Mouse (Mus musculus) midbrain, postnatal 0 days (tissue): ENCODE data around the gene Cnp. TPM values are rescaled to one million over a fixed set of nuclear protein-coding genes. Genes with fewer than 3 reads are reported as not detected.

Experiments
- ATAC-seq: fragments of 200-750 bp; cut with Nextera tagmentation; 2 replicates; pipeline ENCODE4 v1.8.0; 2017; ENCODE audit warnings: moderate number of reproducible peaks, mild to moderate bottlenecking, moderate TSS enrichment, moderate library complexity; ENCODE audit not compliant: low FRiP score
- DNase-seq: peaks from one replicate; pipeline ENCODE4 v3.0.0-alpha.2; 2015; ENCODE audit warnings: low spot score
- H3K27ac ChIP-seq: fragments of 300-500 bp; sonication (generic); 2 replicates; pipeline ENCODE4 v1.5.1; 2014; ENCODE audit warnings: low read depth, mild to moderate bottlenecking, low read length, mixed read lengths
- H3K27me3 ChIP-seq: fragments of 300-500 bp; sonication (generic); 2 replicates; pipeline ENCODE4 v1.6.1; 2014; ENCODE audit warnings: low read length, control low read depth, mixed read lengths; ENCODE audit not compliant: insufficient read depth
- H3K36me3 ChIP-seq: fragments of 300-500 bp; sonication (generic); 2 replicates; pipeline ENCODE4 v1.6.1; 2014; ENCODE audit warnings: low read length, control low read depth, mixed read lengths; ENCODE audit not compliant: insufficient read depth
- H3K4me1 ChIP-seq: fragments of 300-500 bp; sonication (generic); 2 replicates; pipeline ENCODE4 v1.6.1; 2014; ENCODE audit warnings: mild to moderate bottlenecking, control low read depth, antibody characterized with exemption, low read length, mixed read lengths; ENCODE audit not compliant: insufficient read depth
- H3K4me2 ChIP-seq: fragments of 300-500 bp; sonication (generic); 2 replicates; pipeline ENCODE4 v1.6.1; 2014; ENCODE audit warnings: low read depth, mild to moderate bottlenecking, low read length, mixed read lengths; ENCODE audit not compliant: poor library complexity, severe bottlenecking
- H3K4me3 ChIP-seq: fragments of 300-500 bp; sonication (generic); 2 replicates; pipeline ENCODE4 v1.5.1; 2014; ENCODE audit warnings: low read depth, mild to moderate bottlenecking, low read length, moderate library complexity
- H3K9ac ChIP-seq: fragments of 300-500 bp; sonication (generic); replicated peaks from 2 replicates; pipeline ENCODE4 v1.6.1; 2014; ENCODE audit warnings: mild to moderate bottlenecking, low read length, moderate library complexity, mixed read lengths; ENCODE audit not compliant: poor library complexity, severe bottlenecking
- H3K9me3 ChIP-seq: fragments of 300-500 bp; sonication (generic); 2 replicates; pipeline ENCODE4 v1.6.1; 2016; ENCODE audit warnings: low read length, control low read depth
- CTCF ChIP-seq: IDR thresholded peaks from 2 replicates; pipeline ENCODE4 v1.5.1; 2016; ENCODE audit warnings: antibody characterized with exemption, mild to moderate bottlenecking
- WGBS: fragments of 180-500 bp; shearing (Covaris S2); extraction: QIAGEN DNeasy Blood & Tissue Kit; methylation state at CpG from one replicate; pipeline ENCODE4 v1.1.7; 2014; 5-methylcytosine and 5-hydroxymethylcytosine counted together
- polyA plus RNA-seq: library from polyadenylated mRNA; unstranded; fragments of >200 nt; fragmentation: Nextera tagmentation; extraction: Ambion mirVana; gene quantifications from 2 replicates; pipeline ENCODE4 v1.2.1, GENCODE M21; 2015
- total RNA-seq: library from RNA; depleted of rRNA; stranded (reverse); fragments of >200 nt; gene quantifications from 2 replicates; pipeline ENCODE4 v1.2.3, GENCODE M21; 2014

The Cnp gene
- total and polyA plus RNA-seq, 2 experiments from 2014 or later: 65.3 to 68.8 TPM

DNA sequence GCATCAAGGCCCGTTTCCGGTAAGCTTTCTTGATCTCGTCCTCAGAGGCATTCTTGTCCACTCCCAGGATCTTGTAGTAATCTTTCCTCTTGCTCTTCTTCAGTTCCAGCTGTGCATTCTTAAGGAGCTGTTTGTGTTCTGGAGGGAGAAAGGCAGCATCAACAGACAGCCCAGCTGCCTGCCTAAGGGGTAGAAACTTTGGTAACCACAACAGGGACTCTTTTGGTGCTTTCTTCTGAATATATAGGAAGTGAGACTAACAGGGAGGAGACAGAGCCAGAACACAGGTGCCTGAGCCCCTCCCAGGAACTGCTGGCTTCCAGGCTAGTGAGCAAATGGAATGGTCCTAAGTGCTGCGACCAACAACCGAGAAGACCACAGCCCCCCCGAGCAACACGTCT, 9.9 kb downstream of the Cnp start:
- no peak for TF ChIP-seq CTCF
- H3K36me3 ChIP-seq: peaks cover 78% of the 10 kb centered on the region
- H3K4me3 ChIP-seq: no peak overlapping the region
- 90% methylated on average over 7 of the region's 7 CpGs for WGBS
- ATAC-seq (no peak), DNase-seq (no peak)
- no peaks in the 10 kb centered on the region for H3K9me3 ChIP-seq
- H3K27ac ChIP-seq: no peak overlapping the region
- H3K4me1 ChIP-seq: no peaks in the 10 kb centered on the region
- no peak overlapping the region for H3K9ac ChIP-seq
- H3K27me3 ChIP-seq: no peaks in the 10 kb centered on the region
- no peak overlapping the region for H3K4me2 ChIP-seq

DNA sequence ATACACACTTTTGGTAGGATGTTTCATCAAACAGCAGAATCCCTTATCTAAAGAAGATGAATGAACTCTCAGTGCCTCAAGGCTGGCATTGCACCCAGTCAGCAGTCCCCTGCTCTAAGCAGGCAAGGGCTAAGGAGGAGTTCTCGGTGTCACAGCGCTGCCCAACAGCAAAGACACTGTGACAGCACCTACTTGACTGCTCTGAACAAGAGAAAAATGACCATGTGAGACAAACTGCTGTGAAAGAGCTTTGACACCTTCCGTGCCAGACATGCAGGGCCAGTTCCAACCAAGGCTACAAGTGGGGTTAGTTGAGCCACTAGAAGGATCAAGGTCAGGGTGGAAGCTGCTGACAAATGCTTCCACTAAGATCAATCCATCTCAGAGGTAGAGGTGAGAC, 10.4 kb downstream of the Cnp start:
- no peak for TF ChIP-seq CTCF
- Histone ChIP-seq H3K4me2 (no peak overlapping the region), H3K36me3 (peaks cover 82% of the 10 kb centered on the region), H3K4me3 (no peak overlapping the region), H3K9me3 (no peaks in the 10 kb centered on the region), H3K9ac (no peak overlapping the region), H3K4me1 (no peaks in the 10 kb centered on the region), H3K27ac (no peak overlapping the region), H3K27me3 (no peaks in the 10 kb centered on the region)
- ATAC-seq (no peak), DNase-seq (no peak)
- 93% methylated on average over 3 of the region's 3 CpGs for WGBS

DNA sequence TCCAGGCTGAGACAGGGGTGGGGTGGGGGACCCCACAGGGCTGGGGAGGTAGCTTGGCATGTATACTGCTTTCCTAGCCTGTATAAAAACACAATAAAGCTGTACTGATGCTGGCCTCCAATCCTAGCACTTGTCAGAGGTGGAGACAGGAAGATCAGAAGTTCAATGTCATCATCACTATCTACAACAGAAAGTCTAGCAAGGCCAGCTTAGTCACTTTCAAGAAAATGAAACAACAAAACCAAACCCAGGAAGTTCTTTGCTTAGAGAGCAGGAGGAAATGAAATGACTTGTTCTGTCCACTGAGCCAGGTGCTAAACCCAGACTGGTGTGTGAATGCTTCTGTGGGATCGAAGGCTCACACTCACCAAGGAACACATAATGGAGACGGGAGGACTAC, 13.8 kb downstream of the Cnp start:
- DNase-seq (no peak), ATAC-seq (no peak)
- Histone ChIP-seq H3K4me2 (no peak overlapping the region), H3K9me3 (no peaks in the 10 kb centered on the region), H3K4me1 (no peaks in the 10 kb centered on the region), H3K9ac (no peak overlapping the region), H3K4me3 (no peak overlapping the region), H3K27me3 (no peaks in the 10 kb centered on the region), H3K36me3 (peaks cover 88% of the 10 kb centered on the region), H3K27ac (no peak overlapping the region)
- WGBS: 98% methylated on average over 2 of the region's 2 CpGs
- no peak for TF ChIP-seq CTCF

DNA sequence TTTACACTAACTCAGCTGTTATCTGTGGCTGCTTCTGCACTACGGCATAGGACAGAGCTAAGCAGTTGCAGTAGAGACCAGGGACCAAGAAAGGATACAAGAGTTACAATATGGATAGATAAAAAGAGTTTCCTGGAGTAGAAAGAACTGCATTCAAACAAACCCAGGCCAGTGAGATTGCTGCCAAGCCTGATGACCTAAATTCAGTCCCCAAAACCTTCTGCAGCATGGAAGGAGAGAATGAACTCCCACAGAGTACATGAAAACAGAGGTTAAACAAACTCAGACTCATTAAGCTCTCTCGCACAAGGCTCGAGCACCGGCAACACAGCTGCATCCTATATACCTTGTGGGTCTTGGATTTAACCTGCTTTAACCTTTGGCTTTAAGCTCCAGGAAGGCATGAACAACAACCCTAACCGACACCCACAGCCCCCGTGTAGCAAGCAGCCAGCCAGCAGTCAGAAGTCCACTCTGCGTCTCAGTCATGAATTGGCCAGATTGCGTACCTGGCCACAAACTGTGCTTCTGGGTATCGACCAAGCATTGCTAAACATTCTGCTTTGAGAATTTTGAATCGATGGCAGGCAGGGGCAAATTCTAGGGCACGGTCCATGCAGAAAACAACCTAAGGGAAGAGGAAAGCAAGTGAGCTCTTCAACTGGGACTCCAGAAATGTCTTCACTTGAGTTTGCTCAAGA, 17.8 kb downstream of the Cnp start:
- 84% methylated on average over 11 of the region's 11 CpGs for WGBS
- H3K9me3 ChIP-seq: no peaks in the 10 kb centered on the region
- no peak for ATAC-seq
- no peak overlapping the region for H3K4me3 ChIP-seq
- no peak for TF ChIP-seq CTCF
- H3K4me2 ChIP-seq: no peak overlapping the region
- no peak overlapping the region for H3K27ac ChIP-seq
- no peaks in the 10 kb centered on the region for H3K4me1 ChIP-seq
- peaks cover 75% of the 10 kb centered on the region for H3K36me3 ChIP-seq
- no peak for DNase-seq
- no peak overlapping the region for H3K9ac ChIP-seq
- no peaks in the 10 kb centered on the region for H3K27me3 ChIP-seq

DNA sequence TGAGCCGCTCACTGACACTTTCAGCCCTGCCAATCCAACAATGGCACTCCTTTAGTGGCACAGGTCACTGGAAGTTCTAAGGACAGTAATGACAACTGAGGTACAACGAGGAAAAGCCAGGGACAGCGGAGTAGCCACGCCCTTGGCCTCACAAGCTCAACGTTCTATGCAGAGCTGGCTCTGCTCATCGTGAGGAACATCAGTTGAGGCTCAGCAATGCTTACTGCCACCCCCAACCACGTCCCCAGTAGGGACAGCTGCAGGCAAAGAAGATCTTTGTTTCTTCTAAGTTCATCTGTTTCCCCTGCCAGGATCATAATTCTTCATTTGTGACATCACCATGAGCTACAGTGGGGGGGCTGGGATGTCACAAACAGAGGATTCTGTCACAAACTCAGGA, 19.9 kb downstream of the Cnp start:
- no peak for DNase-seq
- WGBS: 91% methylated on average over 7 of the region's 7 CpGs
- Histone ChIP-seq H3K9me3 (no peaks in the 10 kb centered on the region), H3K36me3 (peaks cover 77% of the 10 kb centered on the region), H3K27ac (no peak overlapping the region), H3K4me2 (no peak overlapping the region), H3K27me3 (no peaks in the 10 kb centered on the region), H3K4me3 (no peak overlapping the region), H3K9ac (no peak overlapping the region), H3K4me1 (no peaks in the 10 kb centered on the region)
- no peak for TF ChIP-seq CTCF
- ATAC-seq: no peak

DNA sequence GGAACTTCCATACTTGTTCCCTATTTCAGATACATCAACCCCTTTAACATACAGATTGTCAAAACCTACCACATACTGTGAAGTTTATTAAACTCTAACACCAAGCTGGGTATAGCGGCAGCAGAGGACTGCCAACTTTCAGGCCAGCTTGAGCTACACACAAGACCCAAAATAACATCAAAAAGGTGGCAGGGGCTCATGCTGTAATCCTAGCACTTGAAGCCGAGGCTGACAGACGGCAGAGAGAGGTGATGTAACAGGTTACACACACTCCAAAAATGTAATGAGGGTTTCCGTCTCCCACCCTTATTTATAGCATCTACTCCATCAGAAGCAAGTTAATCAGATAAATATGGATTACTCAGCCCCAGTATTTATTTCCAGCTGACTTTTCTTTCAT, 20.8 kb downstream of the Cnp start:
- no peaks in the 10 kb centered on the region for H3K9me3 ChIP-seq
- H3K27ac ChIP-seq: no peak overlapping the region
- no peaks in the 10 kb centered on the region for H3K4me1 ChIP-seq
- H3K27me3 ChIP-seq: no peaks in the 10 kb centered on the region
- DNase-seq: no peak
- ATAC-seq: no peak
- no peak for TF ChIP-seq CTCF
- H3K4me3 ChIP-seq: no peak overlapping the region
- no peak overlapping the region for H3K9ac ChIP-seq
- H3K4me2 ChIP-seq: no peak overlapping the region
- peaks cover 80% of the 10 kb centered on the region for H3K36me3 ChIP-seq
- WGBS: 78% methylated on average over 4 of the region's 4 CpGs
